ENCODE assay signal across 12 mouse cellular contexts in the genomic region with DNA sequence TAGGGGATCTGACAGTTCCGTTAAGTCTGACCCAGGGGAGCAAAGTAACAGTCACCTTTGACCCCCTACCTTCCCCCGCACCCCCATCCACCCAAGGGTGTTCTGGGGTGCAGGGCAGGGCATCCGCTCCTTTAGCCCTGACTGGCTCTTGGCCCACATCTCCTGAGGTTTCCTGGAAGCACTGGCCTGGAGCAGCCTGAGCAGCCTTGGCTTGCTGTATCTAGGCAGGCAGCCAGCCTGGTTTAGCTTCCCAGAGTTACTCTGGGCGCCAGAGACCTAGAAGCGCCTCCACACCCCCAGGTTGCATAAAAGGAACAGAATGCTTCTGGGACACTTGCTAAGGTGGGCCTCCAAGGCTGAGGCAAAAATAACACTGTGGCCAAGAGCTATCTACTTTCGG. TPM values are rescaled to one million over a fixed set of nuclear protein-coding genes. Genes with fewer than 3 reads are reported as not detected.
DNase-seq lines count a peak whose midpoint lies in the region; ATAC-seq and TF ChIP-seq lines count a peak whose summit lies in the region.
"Had no signal": no experiment of that assay in that cellular context is flagged by ENCODE, and none has a peak within 500 bp of the region (broad histone marks: within the 10 kb centered on the region; RNA-seq: fewer than 3 reads in every experiment).

No protein-coding gene starts in this region.

- no peak overlapping the region for H3K9ac ChIP-seq in forebrain, postnatal 0 days
- H3K9ac ChIP-seq: neural tube, embryonic 13.5 days had no signal

- H3K4me2 ChIP-seq in forebrain, postnatal 0 days (ENCODE audit: low read depth): no peak overlapping the region
- H3K4me2 ChIP-seq: neural tube, embryonic 13.5 days had no signal

- no peaks in the 10 kb centered on the region for H3K36me3 ChIP-seq in forebrain, postnatal 0 days (ENCODE audit: insufficient read depth)
- H3K36me3 ChIP-seq: neural tube, embryonic 13.5 days had no signal

- no peaks in the 10 kb centered on the region for H3K9me3 ChIP-seq in forebrain, postnatal 0 days (ENCODE audit: low read length)
- H3K9me3 ChIP-seq: neural tube, embryonic 13.5 days had no signal

- DNase-seq in urinary bladder, postnatal 14 days (ENCODE audit: low spot score): peak; percentile 26
- no peak for DNase-seq in urinary bladder, postnatal 25 days (ENCODE audit: low spot score)
- DNase-seq in gastrocnemius, postnatal 10 days: peak; percentile 74
- peak; percentile 88 to 89 for DNase-seq in kidney, postnatal 36 days
- peak; percentile 30 for DNase-seq in testis, postnatal 14 days (ENCODE audit: low spot score)
- DNase-seq in forebrain, postnatal 0 days: no peak
- no peak for DNase-seq in B cell, adult 2 months
- DNase-seq in thymus, postnatal 36 days: no peak

- ATAC-seq in forebrain, postnatal 0 days: no peak

- WGBS in forebrain, postnatal 0 days: 82% methylated on average over 6 of the region's 6 CpGs

- no peak overlapping the region for H3K27ac ChIP-seq in forebrain, postnatal 0 days (ENCODE audit: low read depth, low read length)
- H3K27ac ChIP-seq: layer of hippocampus, adult 2 months; neural tube, embryonic 13.5 days had no signal

- no peaks in the 10 kb centered on the region for H3K27me3 ChIP-seq in forebrain, postnatal 0 days (ENCODE audit: insufficient read depth, low read length)
- H3K27me3 ChIP-seq: neural tube, embryonic 13.5 days had no signal

- 0 out of 2 replicates have a peak, but pooled peaks cover 10% of the 10 kb centered on the region for H3K4me1 ChIP-seq in forebrain, postnatal 0 days (ENCODE audit: insufficient read depth)
- H3K4me1 ChIP-seq: neural tube, embryonic 13.5 days had no signal

- no peak for TF ChIP-seq CTCF in forebrain, postnatal 0 days (IDR thresholded peaks at IDR 0.05; ENCODE audit: low read depth)

- H3K4me3 ChIP-seq in forebrain, postnatal 0 days (ENCODE audit: low read depth, low read length): no peak overlapping the region
- H3K4me3 ChIP-seq: layer of hippocampus, adult 2 months; neural tube, embryonic 13.5 days had no signal

RNA-seq across cellular contexts. Expression of a gene that starts 4.8 kb away (rescaled TPM):
- total RNA-seq in gastrocnemius, postnatal 10 days (2021): under 1 TPM; 0.26 to 0.36 TPM
- 0.33 and 0.38 TPM in 2 replicates for total RNA-seq in forebrain, postnatal 0 days (2014; rRNA removed)
- 0.04 and 0.11 TPM in 2 replicates for polyA plus RNA-seq in forebrain, postnatal 0 days (2015; fragmentation: Nextera tagmentation; extraction: Ambion mirVana)
- total RNA-seq: layer of hippocampus, adult 2 months had no signal
- polyA plus RNA-seq: neural tube, embryonic 13.5 days had no signal

RNA-seq across cellular contexts. Expression of a gene that starts 41.7 kb away (rescaled TPM):
- total RNA-seq in gastrocnemius, postnatal 10 days (2021): not detected
- total RNA-seq in forebrain, postnatal 0 days (2014; rRNA removed): not detected in 2 replicates
- not detected in 2 replicates for polyA plus RNA-seq in forebrain, postnatal 0 days (2015; fragmentation: Nextera tagmentation; extraction: Ambion mirVana)
- total RNA-seq: layer of hippocampus, adult 2 months had no signal
- polyA plus RNA-seq: liver, embryonic 16.5 days; neural tube, embryonic 13.5 days; testis, adult 2 months had no signal

RNA-seq across cellular contexts. Expression of a gene that starts 51.4 kb away (rescaled TPM):
- total RNA-seq in gastrocnemius, postnatal 10 days (2021): 10 to 100 TPM; 53.1 to 67.8 TPM
- total RNA-seq in forebrain, postnatal 0 days (2014; rRNA removed): 66.7 and 72.1 TPM in 2 replicates
- 88.5 and 92.8 TPM in 2 replicates for polyA plus RNA-seq in forebrain, postnatal 0 days (2015; fragmentation: Nextera tagmentation; extraction: Ambion mirVana)

Comparison
In these comparisons a context has a peak if more than half of its experiments do, and no peak if none do; other contexts are left out.
1. DNase-seq: peak in urinary bladder, postnatal 14 days (single experiment), gastrocnemius, postnatal 10 days (single experiment), kidney, postnatal 36 days (2 of 2) and testis, postnatal 14 days (single experiment); none in urinary bladder, postnatal 25 days (single experiment), forebrain, postnatal 0 days (single experiment), B cell, adult 2 months (0 of 2) and thymus, postnatal 36 days (0 of 2).